Mouse (Mus musculus): Measurements from ENCODE around the gene Rsbn1l. TPM values are rescaled to one million over a fixed set of nuclear protein-coding genes. Genes with fewer than 3 reads are reported as not detected.

Gene Rsbn1l
- polyA plus RNA-seq, 1 experiment = 13.8 TPM

GRCm38 (mm10) chr5:20974690-20975089, 18.5 kb upstream of the Rsbn1l start:
- Histone ChIP-seq H3K27ac (ENCODE audit: control insufficient read depth, insufficient read depth, low read depth, low read length, poor library complexity) (no peak overlapping the region), H3K4me3 (replicated peaks; ENCODE audit: control insufficient read depth, low read depth, low read length) (no peak overlapping the region), H3K4me1 (ENCODE audit: control insufficient read depth, insufficient read depth, low read length) (no peaks in the 10 kb centered on the region; the same call in 1 of the 2 replicates)
- 63% methylated on average over 4 of the region's 4 CpGs for WGBS
- TF ChIP-seq POLR2A (IDR thresholded peaks at IDR 0.05; ENCODE audit: borderline replicate concordance, control insufficient read depth, low read depth, low read length) (no peak), CTCF (IDR thresholded peaks at IDR 0.05; ENCODE audit: control insufficient read depth, insufficient read depth, low read length) (no peak)

DNA sequence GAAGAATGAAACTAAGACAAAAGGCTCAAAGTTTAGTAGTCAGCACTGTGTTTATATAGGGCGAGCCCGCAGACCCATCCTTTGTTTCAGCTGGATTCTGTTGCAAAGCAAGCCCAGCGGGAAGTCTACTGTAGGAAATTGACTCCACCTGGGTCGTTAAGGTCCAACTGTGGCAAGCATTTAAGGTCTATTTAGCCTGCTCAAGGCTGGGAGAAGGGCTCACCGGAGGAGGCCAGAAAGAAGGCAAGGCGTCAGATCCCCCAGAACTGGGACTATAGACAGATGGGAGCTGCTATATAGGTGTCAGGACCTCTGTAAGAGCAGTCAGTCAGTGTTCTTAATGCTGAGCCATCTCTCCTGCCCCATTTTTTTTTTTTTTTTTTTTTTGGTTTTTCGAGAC, 17.8 kb upstream of the Rsbn1l start:
- TF ChIP-seq POLR2A (IDR thresholded peaks at IDR 0.05; ENCODE audit: borderline replicate concordance, control insufficient read depth, low read depth, low read length) (no peak), CTCF (IDR thresholded peaks at IDR 0.05; ENCODE audit: control insufficient read depth, insufficient read depth, low read length) (no peak)
- H3K4me3 ChIP-seq (replicated peaks; ENCODE audit: control insufficient read depth, low read depth, low read length) = no peak overlapping the region
- no peak overlapping the region for H3K27ac ChIP-seq (ENCODE audit: control insufficient read depth, insufficient read depth, low read depth, low read length, poor library complexity)
- H3K4me1 ChIP-seq (ENCODE audit: control insufficient read depth, insufficient read depth, low read length) = no peaks in the 10 kb centered on the region; the same call in 1 of the 2 replicates
- WGBS = 73% methylated on average over 6 of the region's 7 CpGs

GRCm38 (mm10) chr5:20973069-20973468, 16.9 kb upstream of the Rsbn1l start:
- Histone ChIP-seq H3K27ac (ENCODE audit: control insufficient read depth, insufficient read depth, low read depth, low read length, poor library complexity) (no peak overlapping the region), H3K4me3 (replicated peaks; ENCODE audit: control insufficient read depth, low read depth, low read length) (no peak overlapping the region), H3K4me1 (ENCODE audit: control insufficient read depth, insufficient read depth, low read length) (no peaks in the 10 kb centered on the region; the same call in none of the 2 replicates)
- 7% methylated on average over 5 of the region's 5 CpGs for WGBS
- TF ChIP-seq CTCF (IDR thresholded peaks at IDR 0.05; ENCODE audit: control insufficient read depth, insufficient read depth, low read length) (no peak), POLR2A (IDR thresholded peaks at IDR 0.05; ENCODE audit: borderline replicate concordance, control insufficient read depth, low read depth, low read length) (no peak)

- Histone ChIP-seq H3K4me1 (ENCODE audit: control insufficient read depth, insufficient read depth, low read length) (peaks cover 2% of the 10 kb centered on the region), H3K4me3 (replicated peaks; ENCODE audit: control insufficient read depth, low read depth, low read length) (no peak overlapping the region), H3K27ac (ENCODE audit: control insufficient read depth, insufficient read depth, low read depth, low read length, poor library complexity) (no peak overlapping the region)
- TF ChIP-seq POLR2A (IDR thresholded peaks at IDR 0.05; ENCODE audit: borderline replicate concordance, control insufficient read depth, low read depth, low read length) (no peak), CTCF (IDR thresholded peaks at IDR 0.05; ENCODE audit: control insufficient read depth, insufficient read depth, low read length) (peak; percentile 59)
- 42% methylated on average over 9 of the region's 9 CpGs for WGBS
Measured at GRCm38 (mm10) chr5:20968963-20969362, 12.8 kb upstream of the Rsbn1l start.

GRCm38 (mm10) chr5:20968493-20968892, 12.3 kb upstream of the Rsbn1l start:
- no peak overlapping the region for H3K4me3 ChIP-seq (replicated peaks; ENCODE audit: control insufficient read depth, low read depth, low read length)
- peaks cover 2% of the 10 kb centered on the region for H3K4me1 ChIP-seq (ENCODE audit: control insufficient read depth, insufficient read depth, low read length)
- H3K27ac ChIP-seq (ENCODE audit: control insufficient read depth, insufficient read depth, low read depth, low read length, poor library complexity) = no peak overlapping the region
- WGBS = 70% methylated on average over 9 of the region's 9 CpGs
- TF ChIP-seq CTCF (IDR thresholded peaks at IDR 0.05; ENCODE audit: control insufficient read depth, insufficient read depth, low read length) = no peak
- no peak for TF ChIP-seq POLR2A (IDR thresholded peaks at IDR 0.05; ENCODE audit: borderline replicate concordance, control insufficient read depth, low read depth, low read length)

- 4% methylated on average over 4 of the region's 4 CpGs for WGBS
- no peak for TF ChIP-seq CTCF (IDR thresholded peaks at IDR 0.05; ENCODE audit: control insufficient read depth, insufficient read depth, low read length)
- TF ChIP-seq POLR2A (IDR thresholded peaks at IDR 0.05; ENCODE audit: borderline replicate concordance, control insufficient read depth, low read depth, low read length) = no peak
- Histone ChIP-seq H3K4me1 (ENCODE audit: control insufficient read depth, insufficient read depth, low read length) (peaks cover 2% of the 10 kb centered on the region), H3K27ac (ENCODE audit: control insufficient read depth, insufficient read depth, low read depth, low read length, poor library complexity) (no peak overlapping the region), H3K4me3 (replicated peaks; ENCODE audit: control insufficient read depth, low read depth, low read length) (no peak overlapping the region)
Measured at GRCm38 (mm10) chr5:20967942-20968341, 11.7 kb upstream of the Rsbn1l start.

DNA sequence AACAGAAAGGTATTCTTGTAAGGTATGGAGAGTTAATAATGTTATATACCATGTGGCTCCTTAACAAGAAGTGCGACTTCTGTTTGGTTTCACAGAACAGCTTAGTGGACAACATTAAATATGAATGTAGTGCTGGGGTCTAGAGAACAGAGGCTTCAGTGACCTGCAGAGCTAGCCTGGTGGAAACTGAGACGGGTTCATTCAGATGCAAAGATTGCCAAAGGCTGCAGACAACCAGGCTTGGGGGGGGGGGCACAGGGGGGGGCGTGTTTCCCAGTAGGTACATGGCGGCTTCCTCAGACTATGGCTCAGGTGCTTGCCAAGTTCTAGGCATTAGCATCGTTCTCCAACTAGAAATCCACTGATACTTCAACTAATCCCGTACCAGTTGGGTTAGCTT, 8.2 kb upstream of the Rsbn1l start:
- 88% methylated on average over 6 of the region's 6 CpGs for WGBS
- no peak overlapping the region for H3K27ac ChIP-seq (ENCODE audit: control insufficient read depth, insufficient read depth, low read depth, low read length, poor library complexity)
- peaks cover 2% of the 10 kb centered on the region for H3K4me1 ChIP-seq (ENCODE audit: control insufficient read depth, insufficient read depth, low read length)
- no peak overlapping the region for H3K4me3 ChIP-seq (replicated peaks; ENCODE audit: control insufficient read depth, low read depth, low read length)
- no peak for TF ChIP-seq CTCF (IDR thresholded peaks at IDR 0.05; ENCODE audit: control insufficient read depth, insufficient read depth, low read length)
- TF ChIP-seq POLR2A (IDR thresholded peaks at IDR 0.05; ENCODE audit: borderline replicate concordance, control insufficient read depth, low read depth, low read length) = no peak

DNA sequence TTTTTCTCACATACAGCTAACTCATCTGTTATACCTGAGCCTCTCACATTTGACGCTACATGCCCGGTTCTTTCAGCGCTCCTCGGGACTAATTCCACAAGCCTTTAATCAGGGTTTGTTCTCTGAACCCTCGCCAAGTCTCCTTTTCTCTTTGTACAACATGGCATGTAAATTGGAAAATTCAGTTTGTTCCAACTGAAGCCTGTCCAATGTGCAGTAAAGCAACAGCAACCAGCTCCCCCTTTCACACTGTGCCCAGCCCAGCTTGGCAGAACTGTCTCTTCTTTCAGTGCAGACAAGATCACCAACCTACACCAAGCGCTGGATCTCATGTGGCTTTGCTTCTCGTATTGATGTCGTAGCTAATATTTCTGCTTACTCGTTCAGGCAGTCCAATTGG, 7.1 kb upstream of the Rsbn1l start:
- peaks cover 2% of the 10 kb centered on the region; the same call in 1 of the 2 replicates for H3K4me1 ChIP-seq (ENCODE audit: control insufficient read depth, insufficient read depth, low read length)
- TF ChIP-seq POLR2A (IDR thresholded peaks at IDR 0.05; ENCODE audit: borderline replicate concordance, control insufficient read depth, low read depth, low read length) (no peak), CTCF (IDR thresholded peaks at IDR 0.05; ENCODE audit: control insufficient read depth, insufficient read depth, low read length) (no peak)
- H3K4me3 ChIP-seq (replicated peaks; ENCODE audit: control insufficient read depth, low read depth, low read length) = no peak overlapping the region
- no peak overlapping the region for H3K27ac ChIP-seq (ENCODE audit: control insufficient read depth, insufficient read depth, low read depth, low read length, poor library complexity)
- WGBS = 89% methylated on average over 9 of the region's 9 CpGs

DNA sequence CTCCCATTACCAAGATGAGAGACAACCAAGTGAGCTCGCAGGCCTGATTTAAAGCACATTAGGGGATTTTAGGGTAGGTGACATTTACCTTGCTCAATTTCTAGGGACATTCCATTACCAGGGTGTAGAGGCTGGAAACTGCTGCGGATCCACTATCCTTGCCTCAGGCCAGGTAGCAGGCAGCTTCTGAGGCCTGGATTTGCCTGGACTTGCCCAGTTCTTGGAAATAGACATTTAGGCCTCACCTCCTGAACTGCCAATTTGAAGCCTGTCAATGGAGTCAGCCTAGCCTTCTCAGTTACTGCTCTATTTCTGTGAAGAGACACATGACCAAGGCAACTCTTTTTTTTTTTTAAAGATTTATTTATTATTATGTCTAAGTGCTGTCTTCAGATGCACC, 4.7 kb upstream of the Rsbn1l start:
- no peak for TF ChIP-seq CTCF (IDR thresholded peaks at IDR 0.05; ENCODE audit: control insufficient read depth, insufficient read depth, low read length)
- no peak for TF ChIP-seq POLR2A (IDR thresholded peaks at IDR 0.05; ENCODE audit: borderline replicate concordance, control insufficient read depth, low read depth, low read length)
- H3K4me1 ChIP-seq (ENCODE audit: control insufficient read depth, insufficient read depth, low read length) = peaks cover under 1% of the 10 kb centered on the region; the same call in 1 of the 2 replicates
- no peak overlapping the region for H3K4me3 ChIP-seq (replicated peaks; ENCODE audit: control insufficient read depth, low read depth, low read length)
- WGBS = 93% methylated on average over 2 of the region's 2 CpGs
- H3K27ac ChIP-seq (ENCODE audit: control insufficient read depth, insufficient read depth, low read depth, low read length, poor library complexity) = no peak overlapping the region

Measured in bone marrow, adult 2 months (tissue).